Mouse (Mus musculus): Measurements from ENCODE around the gene Tmcc2.

Tmcc2 gene

DNA sequence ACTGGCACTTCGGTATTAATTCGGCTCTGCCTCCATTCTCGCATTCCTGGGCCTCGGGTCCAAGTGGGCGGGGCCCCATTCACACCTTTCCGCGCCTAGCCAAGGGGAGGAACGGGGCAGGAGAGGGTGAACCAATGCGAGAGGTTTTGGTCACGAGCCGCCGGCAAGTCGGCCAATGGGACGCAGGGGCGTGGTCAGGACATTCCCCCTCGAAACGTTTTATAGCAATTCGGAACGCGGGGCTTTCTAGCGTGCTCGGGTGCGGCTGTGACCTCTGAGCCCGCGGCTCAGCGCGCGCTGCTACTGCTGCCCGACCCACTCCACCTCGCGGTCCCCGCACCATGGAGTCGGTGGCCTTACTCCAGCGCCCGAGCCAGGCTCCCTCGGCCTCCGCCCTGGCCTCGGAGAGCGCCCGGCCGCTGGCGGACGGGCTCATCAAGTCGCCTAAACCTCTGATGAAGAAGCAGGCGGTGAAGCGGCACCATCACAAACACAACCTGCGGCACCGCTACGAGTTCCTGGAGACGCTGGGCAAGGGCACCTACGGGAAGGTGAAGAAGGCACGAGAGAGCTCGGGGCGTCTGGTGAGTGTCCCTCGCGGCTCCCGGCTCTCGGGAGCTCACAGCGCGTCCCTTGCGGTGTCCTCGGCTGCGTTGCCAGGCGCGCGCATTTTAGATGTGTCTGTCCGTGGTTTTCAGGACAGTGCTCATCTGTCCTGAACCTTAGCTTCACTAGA is 75.0 kb downstream of the Tmcc2 start, which contains the start of gene Nuak2:
Nuak2 (plus strand) TSS at position 238 of the 736 bp plus-strand sequence.
- peak; percentile 66 for DNase-seq (ENCODE audit: low spot score)

DNA sequence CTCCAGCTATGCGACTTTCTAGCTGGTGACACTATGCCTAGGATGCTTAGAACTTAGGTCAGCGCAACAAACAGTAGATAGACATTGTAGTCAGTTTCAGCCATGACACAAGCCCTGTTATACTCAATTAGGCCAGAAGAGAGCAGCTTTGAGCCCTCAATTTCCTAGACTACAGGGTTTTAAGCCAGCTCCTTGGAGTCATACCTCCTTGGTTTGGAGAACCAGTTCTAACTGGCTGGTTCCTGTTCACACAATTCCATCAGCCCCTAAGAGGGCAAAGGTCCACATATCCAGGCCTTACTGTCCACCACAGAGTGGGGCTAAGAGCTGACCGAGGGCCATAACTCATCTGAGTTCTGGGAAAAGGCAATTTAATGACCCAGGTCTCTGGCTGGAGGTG is 78.4 kb downstream of the Tmcc2 start:
- peak; percentile 52 for DNase-seq (ENCODE audit: low spot score)

DNA sequence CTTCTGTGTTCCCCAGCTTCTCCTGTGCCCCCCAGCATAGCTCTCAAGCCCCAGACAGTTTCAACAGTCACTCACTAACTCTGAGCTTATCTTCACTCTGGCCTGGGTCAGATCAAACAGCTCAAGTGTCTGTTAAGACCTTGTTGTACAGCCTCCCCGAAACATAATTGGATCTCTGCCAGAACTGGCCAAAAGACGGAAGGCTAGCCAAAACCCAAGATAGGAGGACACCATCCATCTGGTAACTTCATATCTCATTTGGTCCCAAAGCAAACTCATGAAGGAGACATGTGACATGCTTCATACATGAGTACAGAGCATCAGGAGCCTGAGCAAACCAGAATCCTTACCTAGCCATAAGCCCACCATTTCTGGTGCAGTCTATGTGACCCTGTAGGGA is 79.0 kb downstream of the Tmcc2 start:
- no peak for DNase-seq (ENCODE audit: low spot score)

DNA sequence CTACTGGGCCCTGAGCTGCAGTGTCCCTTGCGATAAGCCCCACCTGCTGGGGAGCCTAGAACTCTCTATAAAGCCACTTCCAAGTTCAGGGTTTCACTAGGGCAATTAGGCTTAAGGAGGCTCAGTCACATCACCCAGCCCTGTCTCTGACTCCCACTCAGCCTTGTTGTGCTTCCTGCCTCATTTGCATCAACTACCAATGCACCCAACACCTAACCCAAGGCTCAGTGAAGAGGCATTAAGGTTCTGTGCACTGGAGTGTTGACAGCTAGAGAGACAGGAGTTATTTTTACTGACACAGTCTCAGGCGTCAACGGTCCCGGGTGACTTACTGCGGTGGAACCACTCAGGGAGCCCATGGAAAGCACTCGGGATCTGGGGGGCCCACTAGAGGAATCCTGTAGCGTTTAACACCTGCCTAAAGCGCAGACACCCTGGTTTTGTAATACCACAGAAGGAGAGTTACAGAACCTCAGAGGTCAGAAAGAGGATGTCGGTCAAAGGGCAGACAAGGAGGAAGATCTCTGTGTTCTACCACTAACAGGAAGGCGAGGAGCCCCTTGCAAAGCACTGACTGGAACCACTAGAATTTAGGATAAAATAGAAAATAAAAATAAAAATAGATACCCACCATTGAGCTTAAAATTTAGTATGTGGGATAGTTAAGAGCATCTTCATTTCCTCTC is 79.8 kb downstream of the Tmcc2 start:
- DNase-seq (ENCODE audit: low spot score) = no peak

DNA sequence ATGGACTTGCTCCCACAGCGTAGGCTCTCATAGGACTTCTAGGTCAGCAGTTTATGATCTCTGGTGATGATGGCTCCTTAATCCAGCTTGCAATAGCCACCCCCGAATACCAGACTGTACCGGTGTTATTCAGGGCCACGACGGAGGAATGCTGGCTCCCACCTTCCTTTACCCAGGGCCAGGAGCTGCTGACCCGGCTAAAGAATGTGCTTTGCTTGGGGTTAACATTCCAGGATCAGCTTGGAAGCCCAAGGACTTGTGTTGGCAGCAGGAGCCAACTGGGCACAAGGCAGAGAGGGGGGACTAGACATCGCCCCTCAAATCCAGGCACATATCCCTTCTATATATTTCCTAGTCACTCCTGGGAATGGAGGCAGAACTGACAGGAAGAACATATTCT is 80.3 kb downstream of the Tmcc2 start:
- no peak for DNase-seq (ENCODE audit: low spot score)

DNA sequence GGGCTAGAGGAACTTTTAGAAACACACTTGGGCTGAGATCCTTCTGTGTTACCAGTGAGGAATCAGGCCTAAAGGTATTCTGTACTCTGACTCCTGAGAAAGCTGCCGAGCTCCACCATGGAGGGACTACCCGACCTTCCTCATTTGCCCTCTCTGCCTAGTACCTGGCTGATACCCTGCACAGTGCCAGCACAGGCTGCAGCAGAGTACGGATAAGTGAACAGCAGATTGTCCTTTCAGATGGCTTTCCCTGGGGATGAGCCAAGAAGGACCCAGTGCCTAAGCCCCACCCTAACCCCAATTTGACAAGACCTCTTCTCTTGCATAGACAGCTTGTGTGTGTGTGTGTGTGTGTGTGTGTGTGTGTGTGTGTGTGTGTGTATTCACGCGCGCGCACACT is 82.4 kb downstream of the Tmcc2 start:
- DNase-seq (ENCODE audit: low spot score) = no peak

DNA sequence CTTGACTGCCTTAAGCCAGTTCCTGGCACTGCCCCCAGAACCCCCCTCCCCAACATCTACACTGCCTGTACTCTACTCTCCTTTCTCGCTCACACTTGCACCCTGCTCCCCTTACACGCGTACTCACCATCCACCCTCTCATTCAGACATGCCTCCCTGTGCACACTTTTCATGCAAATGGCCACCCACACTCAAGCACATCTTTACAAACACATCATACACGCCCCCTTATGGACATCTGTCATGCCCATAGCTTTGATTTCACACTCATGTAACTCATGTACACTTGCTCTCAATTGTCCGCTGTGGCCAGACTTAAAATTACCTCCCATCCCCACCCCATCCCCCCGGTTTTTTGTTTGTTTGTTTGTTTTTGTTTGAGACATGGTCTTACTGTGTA is 83.1 kb downstream of the Tmcc2 start:
- DNase-seq (ENCODE audit: low spot score) = no peak

DNA sequence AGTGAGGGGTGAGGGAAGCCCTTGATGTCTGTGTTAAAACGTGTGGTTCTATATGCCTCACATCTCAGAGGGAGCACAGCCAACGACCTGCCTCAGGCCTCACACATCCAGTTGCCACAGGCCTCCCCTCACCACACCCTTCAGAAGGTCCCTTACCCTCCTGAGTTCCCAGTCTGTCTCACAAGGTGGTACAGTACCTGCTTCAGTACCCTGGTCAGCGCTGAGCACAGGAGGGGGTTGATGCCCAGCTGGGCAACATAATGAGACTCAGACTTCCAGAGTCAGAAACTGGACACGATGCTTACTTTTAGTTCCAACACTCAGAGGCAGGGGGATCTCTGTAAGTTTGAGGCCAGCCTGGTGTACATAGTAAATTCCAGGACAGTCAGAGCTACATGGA is 84.3 kb downstream of the Tmcc2 start:
- DNase-seq (ENCODE audit: low spot score) = no peak

All from ovary, postnatal 14 days (tissue).